In genomic region chr5:148965691-148966333, GRCm38 (mm10) we compare ENCODE assay signal across 10 mouse cellular contexts. TPM values are rescaled to one million over a fixed set of nuclear protein-coding genes. Genes with fewer than 3 reads are reported as not detected.
DNase-seq lines count a peak whose midpoint lies in the region; ATAC-seq and TF ChIP-seq lines count a peak whose summit lies in the region.
"Had no signal": no experiment of that assay in that cellular context is flagged by ENCODE, and none has a peak within 500 bp of the region (broad histone marks: within the 10 kb centered on the region; RNA-seq: fewer than 3 reads in every experiment).

No protein-coding gene starts in this region.

- H3K4me2 ChIP-seq in forebrain, postnatal 0 days (ENCODE audit: low read depth): peak overlapping the region; percentile 15
- H3K4me2 ChIP-seq in lung, embryonic 15.5 days: peak overlapping the region; percentile 8; the same call in 1 of the 2 replicates

- H3K4me3 ChIP-seq in forebrain, postnatal 0 days (ENCODE audit: low read depth, low read length): no peak overlapping the region
- no peak overlapping the region for H3K4me3 ChIP-seq in lung, embryonic 15.5 days

- intact Hi-C loops in heart, postnatal 25 days (cut with DNase I): loop anchor here (5.0 kb wide), 1 partner anchor 66 kb away; no protein-coding TSS in a partner anchor

- H3K27me3 ChIP-seq in forebrain, postnatal 0 days (ENCODE audit: insufficient read depth, low read length): no peaks in the 10 kb centered on the region
- H3K27me3 ChIP-seq in lung, embryonic 15.5 days: no peaks in the 10 kb centered on the region
- H3K27me3 ChIP-seq: CH12.LX had no signal

- DNase-seq in cerebellum, adult 9-11 months: peak; percentile 18
- DNase-seq in cerebellum, adult 11-12 months: no peak
- peak; percentile 79 to 81 for DNase-seq in adrenal gland, postnatal 36 days
- DNase-seq in forebrain, postnatal 0 days: peak; percentile 77
- peak; percentile 52 for DNase-seq in heart, postnatal 25 days (ENCODE audit: low spot score)
- peak; percentile 40 to 49 for DNase-seq in layer of hippocampus, postnatal 25 days (ENCODE audit: extremely low spot score in 1 of 2, low spot score in 1 of 2)
- peak; percentile 80 to 91 for DNase-seq in right cerebral cortex, postnatal 10 days (ENCODE audit: low spot score in 2 of 2)

- H3K4me1 ChIP-seq in forebrain, postnatal 0 days (ENCODE audit: insufficient read depth): peaks cover 22% of the 10 kb centered on the region
- peaks cover 55% of the 10 kb centered on the region for H3K4me1 ChIP-seq in lung, embryonic 15.5 days

- TF ChIP-seq CTCF in forebrain, postnatal 0 days (IDR thresholded peaks at IDR 0.05; ENCODE audit: low read depth): no peak

- no peaks in the 10 kb centered on the region for H3K9me3 ChIP-seq in forebrain, postnatal 0 days (ENCODE audit: low read length)
- H3K9me3 ChIP-seq in lung, embryonic 15.5 days: no peaks in the 10 kb centered on the region

- H3K27ac ChIP-seq in forebrain, postnatal 0 days (ENCODE audit: low read depth, low read length): peak overlapping the region; percentile 87
- peak overlapping the region; percentile 82 for H3K27ac ChIP-seq in lung, embryonic 15.5 days

- peak; percentile 84 for ATAC-seq in forebrain, postnatal 0 days
- peak; percentile 81 for ATAC-seq in lung, embryonic 15.5 days (ENCODE audit: borderline replicate concordance, extremely low read depth, low FRiP score, low TSS enrichment)

- H3K36me3 ChIP-seq in forebrain, postnatal 0 days (ENCODE audit: insufficient read depth): no peaks in the 10 kb centered on the region
- H3K36me3 ChIP-seq in lung, embryonic 15.5 days: no peaks in the 10 kb centered on the region

- 17% methylated on average over 13 of the region's 13 CpGs for WGBS in forebrain, postnatal 0 days
- 4% methylated on average over 13 of the region's 13 CpGs for WGBS in lung, embryonic 15.5 days

- H3K9ac ChIP-seq in forebrain, postnatal 0 days: peak overlapping the region; percentile 3
- no peak overlapping the region for H3K9ac ChIP-seq in lung, embryonic 15.5 days

RNA-seq across cellular contexts. Expression of gene Gm42791, which starts 29.1 kb away (rescaled TPM):
- 1 to 10 TPM; 4.2 to 5.7 TPM for total RNA-seq in adrenal gland, postnatal 36 days (2021)
- not detected in 2 replicates for total RNA-seq in forebrain, postnatal 0 days (2014; rRNA removed)
- 2.0 and 5.7 TPM in 2 replicates for polyA plus RNA-seq in forebrain, postnatal 0 days (2015; fragmentation: Nextera tagmentation; extraction: Ambion mirVana)
- 1 to 10 TPM; 5.8 to 6.2 TPM for total RNA-seq in heart, postnatal 25 days (2021)
- total RNA-seq in layer of hippocampus, postnatal 25 days (2021): 10 to 100 TPM; 18.9 to 21.1 TPM
- polyA plus RNA-seq in lung, embryonic 15.5 days (2015; fragmentation: Nextera tagmentation; extraction: Ambion mirVana): 3.3 and 4.0 TPM in 2 replicates
- polyA plus RNA-seq: large intestine, adult 2 months had no signal

RNA-seq across cellular contexts. Expression of gene Katnal1, which starts 36.7 kb away (rescaled TPM):
- 1 to 10 TPM; 6.5 to 9.7 TPM for total RNA-seq in adrenal gland, postnatal 36 days (2021)
- total RNA-seq in forebrain, postnatal 0 days (2014; rRNA removed): 45.0 and 47.9 TPM in 2 replicates
- 18.0 and 24.0 TPM in 2 replicates for polyA plus RNA-seq in forebrain, postnatal 0 days (2015; fragmentation: Nextera tagmentation; extraction: Ambion mirVana)
- total RNA-seq in heart, postnatal 25 days (2021): 1 to 10 TPM; 9.2 to 9.9 TPM
- total RNA-seq in layer of hippocampus, postnatal 25 days (2021): 10 to 100 TPM; 60.1 to 63.6 TPM
- polyA plus RNA-seq in lung, embryonic 15.5 days (2015; fragmentation: Nextera tagmentation; extraction: Ambion mirVana): 11.9 and 12.5 TPM in 2 replicates
